Mouse (Mus musculus) MEL (cell line): ENCODE measurements around the gene Tmem167b. TPM values are rescaled to one million over a fixed set of nuclear protein-coding genes. Genes with fewer than 3 reads are reported as not detected.

ENCODE experiments used
- DNase-seq: peaks from one replicate; pipeline ENCODE4 v3.0.0; 2011; ENCODE audit warnings: low read depth, low spot score
- H3K27ac ChIP-seq: 2 replicates; pipeline ENCODE4 v1.5.1; 2012; ENCODE audit warnings: low read depth, mild to moderate bottlenecking, control low read depth, low read length, moderate library complexity; ENCODE audit not compliant: control insufficient read depth
- H3K27me3 ChIP-seq, 2 experiments: fragments of 150-350 bp in 1 of 2; sonication (generic) in 1 of 2; 2 replicates each; pipeline ENCODE4 v1.6.1; 2012; ENCODE audit warnings: low read length in 2 of 2, mild to moderate bottlenecking in 2 of 2, improper control_type of control experiment in 1 of 2, moderate library complexity in 1 of 2; ENCODE audit not compliant: insufficient read depth in 2 of 2, control insufficient read depth in 1 of 2
- H3K36me3 ChIP-seq, 2 experiments: 2 replicates each; pipeline ENCODE4 v1.6.1; 2012 to 2014; ENCODE audit warnings: low read length in 2 of 2, improper control_type of control experiment in 1 of 2, inconsistent platforms in 1 of 2, mild to moderate bottlenecking in 1 of 2; ENCODE audit not compliant: insufficient read depth in 2 of 2, control insufficient read depth in 1 of 2
- H3K4me1 ChIP-seq, 2 experiments: fragments of 150-350 bp in 1 of 2; sonication (generic) in 1 of 2; 2 replicates each; pipeline ENCODE4 v1.6.1; 2012; ENCODE audit warnings: low read length in 2 of 2, improper control_type of control experiment in 1 of 2, mild to moderate bottlenecking in 1 of 2; ENCODE audit not compliant: insufficient read depth in 2 of 2, control insufficient read depth in 1 of 2
- H3K4me3 ChIP-seq, 2 experiments: fragments of 150-350 bp in 1 of 2; sonication (generic) in 1 of 2; 2 replicates each; pipeline ENCODE4 v1.5.1; 2012; ENCODE audit warnings: low read depth in 2 of 2, low read length in 2 of 2, mild to moderate bottlenecking in 2 of 2, moderate library complexity in 2 of 2, control low read depth in 1 of 2, improper control_type of control experiment in 1 of 2; ENCODE audit not compliant: control insufficient read depth in 1 of 2, insufficient read depth in 1 of 2
- H3K79me2 ChIP-seq: 2 replicates; pipeline ENCODE4 v1.6.1; 2012; ENCODE audit warnings: mild to moderate bottlenecking, low read length, moderate library complexity; ENCODE audit not compliant: control insufficient read depth, poor library complexity, insufficient read depth
- H3K9ac ChIP-seq: 2 replicates; pipeline ENCODE4 v1.6.1; 2012; ENCODE audit warnings: low read depth, mild to moderate bottlenecking, control low read depth, low read length, moderate library complexity; ENCODE audit not compliant: control insufficient read depth, poor library complexity, severe bottlenecking
- H3K9me3 ChIP-seq: fragments of 150-350 bp; sonication (generic); replicated peaks from 2 replicates; pipeline ENCODE4 v1.6.1; 2012; ENCODE audit warnings: mild to moderate bottlenecking, low read length, improper control_type of control experiment, moderate library complexity; ENCODE audit not compliant: insufficient read depth
- BHLHE40 ChIP-seq: IDR thresholded peaks from 2 replicates; pipeline ENCODE4 v1.6.1; 2012; ENCODE audit warnings: low read depth, mild to moderate bottlenecking, inconsistent platforms, low read length, improper control_type of control experiment, borderline replicate concordance
- CHD1 ChIP-seq: IDR thresholded peaks from 2 replicates; pipeline ENCODE4 v1.6.1; 2012; ENCODE audit warnings: low read depth, mild to moderate bottlenecking, inconsistent platforms, low read length, improper control_type of control experiment
- CTCF ChIP-seq, 3 experiments: IDR thresholded peaks in 2 of 3; conservative IDR thresholded peaks in 1 of 3; 2 replicates each; pipeline ENCODE4 v1.5.1; 2011 to 2012; ENCODE audit warnings: low read length in 3 of 3, low read depth in 2 of 3, mild to moderate bottlenecking in 2 of 3, improper control_type of control experiment in 1 of 3, inconsistent platforms in 1 of 3, mixed read lengths in 1 of 3, moderate library complexity in 1 of 3; ENCODE audit not compliant: control insufficient read depth in 1 of 3, insufficient read depth in 1 of 3, poor library complexity in 1 of 3, severe bottlenecking in 1 of 3
- EP300 ChIP-seq, 2 experiments: IDR thresholded peaks; 2 replicates each; pipeline ENCODE4 v1.6.1; 2011; ENCODE audit warnings: improper control_type of control experiment in 2 of 2, low read length in 2 of 2, low read depth in 1 of 2, mild to moderate bottlenecking in 1 of 2
- ETS1 ChIP-seq: IDR thresholded peaks from 2 replicates; pipeline ENCODE4 v1.6.1; 2012; ENCODE audit warnings: low read depth, mild to moderate bottlenecking, inconsistent platforms, low read length, improper control_type of control experiment, moderate library complexity
- GATA1 ChIP-seq: IDR thresholded peaks from 2 replicates; pipeline ENCODE4 v1.6.1; 2011; ENCODE audit warnings: low read depth, low read length, improper control_type of control experiment
- JUND ChIP-seq: IDR thresholded peaks from 2 replicates; pipeline ENCODE4 v1.6.1; 2011; ENCODE audit warnings: low read depth, mild to moderate bottlenecking, improper control_type of control experiment, low read length
- KAT2A ChIP-seq: conservative IDR thresholded peaks from 2 replicates; pipeline ENCODE4 v1.6.1; 2012; ENCODE audit warnings: low read depth, low read length, improper control_type of control experiment, inconsistent platforms
- MAFK ChIP-seq: IDR thresholded peaks from 2 replicates; pipeline ENCODE4 v1.6.1; 2011; ENCODE audit warnings: low read depth, mild to moderate bottlenecking, low read length, improper control_type of control experiment, borderline replicate concordance
- MAZ ChIP-seq: IDR thresholded peaks from 2 replicates; pipeline ENCODE4 v1.6.1; 2012; ENCODE audit warnings: low read depth, mild to moderate bottlenecking, inconsistent platforms, low read length, improper control_type of control experiment
- MXI1 ChIP-seq: IDR thresholded peaks from 2 replicates; pipeline ENCODE4 v1.6.1; 2011; ENCODE audit warnings: mild to moderate bottlenecking, low read depth, low read length, improper control_type of control experiment
- MYC ChIP-seq: IDR thresholded peaks from 2 replicates; pipeline ENCODE4 v1.6.1; 2011; ENCODE audit warnings: low read depth, mild to moderate bottlenecking, low read length, improper control_type of control experiment, moderate library complexity
- NELFE ChIP-seq: IDR thresholded peaks from 2 replicates; pipeline ENCODE4 v1.6.1; 2011; ENCODE audit warnings: low read depth, low read length, improper control_type of control experiment
- POLR2AphosphoS2 ChIP-seq: IDR thresholded peaks from 2 replicates; pipeline ENCODE4 v1.6.1; 2011; ENCODE audit warnings: low read length, improper control_type of control experiment
- SMC3 ChIP-seq: IDR thresholded peaks from 2 replicates; pipeline ENCODE4 v1.6.1; 2011; ENCODE audit warnings: low read depth, low read length, improper control_type of control experiment
- TBP ChIP-seq: IDR thresholded peaks from 2 replicates; pipeline ENCODE4 v1.8.0; 2011; ENCODE audit warnings: low read depth, low read length, improper control_type of control experiment
- TCF12 ChIP-seq: IDR thresholded peaks from 2 replicates; pipeline ENCODE4 v1.6.1; 2014; ENCODE audit warnings: low read depth, mild to moderate bottlenecking, inconsistent platforms, low read length, improper control_type of control experiment, moderate library complexity
- USF2 ChIP-seq, 2 experiments: IDR thresholded peaks; 2 replicates each; pipeline ENCODE4 v1.6.1; 2011 to 2012; ENCODE audit warnings: improper control_type of control experiment in 2 of 2, low read length in 2 of 2, borderline replicate concordance in 1 of 2, inconsistent platforms in 1 of 2, low read depth in 1 of 2, mild to moderate bottlenecking in 1 of 2; ENCODE audit not compliant: insufficient read depth in 1 of 2
- ZC3H11A ChIP-seq: IDR thresholded peaks from 2 replicates; pipeline ENCODE4 v1.6.1; 2012; ENCODE audit warnings: low read depth, mild to moderate bottlenecking, inconsistent platforms, low read length, improper control_type of control experiment
- ZMIZ1 ChIP-seq: IDR thresholded peaks from 2 replicates; pipeline ENCODE4 v1.6.1; 2012; ENCODE audit warnings: low read depth, mild to moderate bottlenecking, inconsistent platforms, low read length, improper control_type of control experiment, moderate library complexity
- polyA plus RNA-seq, 2 experiments: library from polyadenylated mRNA; stranded (reverse) in 1 of 2; unstranded in 1 of 2; fragments of >175 nt in 1 of 2; fragments of >200 nt in 1 of 2; gene quantifications; 2 replicates each; pipeline versions ENCODE4 v1.2.1 to v1.2.4; 2012; ENCODE audit warnings: low replicate concordance in 2 of 2, low read depth in 1 of 2; ENCODE audit not compliant: insufficient read length in 2 of 2, insufficient read depth in 1 of 2, missing spikeins in 1 of 2
- total RNA-seq: library from RNA; depleted of rRNA; stranded (reverse); fragments of 300-350 nt; gene quantifications from 2 replicates; pipeline ENCODE4 v1.2.3, GENCODE M21; 2012

Gene Tmem167b
- total and polyA plus RNA-seq, 3 experiments, result 15.9 to 20.8 TPM; not detected in 1

DNA sequence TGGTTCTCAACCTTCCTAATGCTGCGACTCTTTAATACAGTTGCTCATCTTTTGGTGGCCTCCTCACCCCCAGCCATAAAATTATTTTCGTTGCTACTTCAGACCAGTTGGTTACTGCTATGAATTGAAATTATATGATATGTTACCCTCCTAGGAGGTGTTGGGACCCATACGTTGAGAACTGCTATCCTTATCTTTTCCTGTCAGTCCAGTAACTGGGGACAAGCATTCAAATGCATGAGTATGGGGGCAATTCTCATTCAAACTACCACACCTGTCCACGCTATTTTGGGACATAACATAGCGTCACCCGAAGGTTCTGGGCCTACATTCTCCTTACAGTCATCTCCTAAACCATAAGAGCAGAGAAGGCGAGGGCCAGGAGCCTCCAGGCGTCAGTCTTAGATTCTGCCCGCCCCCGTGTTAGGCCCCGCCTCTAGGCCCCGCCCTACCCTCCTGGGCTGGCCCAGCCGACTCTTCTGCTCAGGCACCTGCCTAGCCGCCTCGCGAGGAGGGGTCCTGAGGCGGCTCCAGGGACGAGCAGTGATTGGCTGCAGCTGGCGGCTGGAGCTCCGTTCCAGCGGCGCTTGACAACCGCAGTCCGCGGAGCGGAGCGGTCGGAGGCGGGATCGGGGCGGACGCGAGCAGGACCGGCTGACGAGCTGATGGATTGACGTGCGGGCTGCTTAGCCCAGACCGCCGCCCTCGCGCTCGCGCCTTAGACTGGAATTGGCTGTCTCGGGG lies 28.7 kb upstream of the Tmem167b start, which contains the start of gene Wdr47 (continued):
- no peak for TF ChIP-seq BHLHE40
- no peak for TF ChIP-seq SMC3
- peak; percentile 76 for TF ChIP-seq MAZ
- TF ChIP-seq TCF12, result 0 out of 2 replicates have a peak, but pooled peaks have one; percentile 10
- TF ChIP-seq MXI1, result peak; percentile 81; the same call in 1 of the 2 replicates
- TF ChIP-seq GATA1, result peak; percentile 59; the same call in 1 of the 2 replicates
- TF ChIP-seq MYC, result no peak
- peak; percentile 63; the same call in 1 of the 2 replicates for TF ChIP-seq NELFE
- TF ChIP-seq ZMIZ1, result peak; percentile 21; the same call in 1 of the 2 replicates
- TF ChIP-seq KAT2A, result no peak; the same call in 1 of the 2 replicates
- no peak for TF ChIP-seq USF2 (IDR thresholded peaks at IDR 0.05; ENCODE audit: borderline replicate concordance in 1 of 2, insufficient read depth in 1 of 2, low read depth in 1 of 2, low read length in 2 of 2)

- no peak overlapping the region for H3K4me3 ChIP-seq
- peaks cover 4 to 13% of the 10 kb centered on the region in 2 experiments; a peak in 2 of 4 replicates for H3K4me1 ChIP-seq
- H3K79me2 ChIP-seq, result peaks cover 2% of the 10 kb centered on the region; the same call in 1 of the 2 replicates
- DNase-seq, result peak; percentile 34
- no peak overlapping the region for H3K9ac ChIP-seq
- H3K9me3 ChIP-seq, result no peaks in the 10 kb centered on the region
- no peaks in the 10 kb centered on the region for H3K27me3 ChIP-seq
- no peak overlapping the region for H3K27ac ChIP-seq
- H3K36me3 ChIP-seq, result peaks cover 0 to 6% of the 10 kb centered on the region in 2 experiments; a peak in 2 of 4 replicates
- TF ChIP-seq MXI1, result no peak
- no peak for TF ChIP-seq GATA1
- TF ChIP-seq CTCF (IDR thresholded peaks at IDR 0.05 in 2 of 3, conservative IDR thresholded peaks at IDR 0.05 in 1 of 3; ENCODE audit: control insufficient read depth in 1 of 3, insufficient read depth in 1 of 3, low read depth in 2 of 3, low read length in 3 of 3, poor library complexity in 1 of 3, severe bottlenecking in 1 of 3), result no peak
- no peak for TF ChIP-seq POLR2AphosphoS2
- TF ChIP-seq ZC3H11A, result no peak
- TF ChIP-seq EP300 (IDR thresholded peaks at IDR 0.05; ENCODE audit: low read depth in 1 of 2, low read length in 2 of 2), result no peak
- TF ChIP-seq MAFK, result no peak
- TF ChIP-seq TBP, result no peak
- TF ChIP-seq TCF12, result no peak
- no peak for TF ChIP-seq ETS1
- no peak for TF ChIP-seq JUND
- TF ChIP-seq KAT2A, result no peak
- no peak for TF ChIP-seq CHD1
These were observed 26.2 kb upstream of the Tmem167b start for GRCm38 (mm10) chr3:108588446-108588845.
